Mouse (Mus musculus): ENCODE data around the gene Ccnj. TPM values are rescaled to one million over a fixed set of nuclear protein-coding genes. Genes with fewer than 3 reads are reported as not detected.
A peak's percentile ranks its signal among the peaks of the same experiment; 100 is the strongest.

Ccnj gene
- polyA plus RNA-seq, 1 experiment = 8.4 TPM

DNA sequence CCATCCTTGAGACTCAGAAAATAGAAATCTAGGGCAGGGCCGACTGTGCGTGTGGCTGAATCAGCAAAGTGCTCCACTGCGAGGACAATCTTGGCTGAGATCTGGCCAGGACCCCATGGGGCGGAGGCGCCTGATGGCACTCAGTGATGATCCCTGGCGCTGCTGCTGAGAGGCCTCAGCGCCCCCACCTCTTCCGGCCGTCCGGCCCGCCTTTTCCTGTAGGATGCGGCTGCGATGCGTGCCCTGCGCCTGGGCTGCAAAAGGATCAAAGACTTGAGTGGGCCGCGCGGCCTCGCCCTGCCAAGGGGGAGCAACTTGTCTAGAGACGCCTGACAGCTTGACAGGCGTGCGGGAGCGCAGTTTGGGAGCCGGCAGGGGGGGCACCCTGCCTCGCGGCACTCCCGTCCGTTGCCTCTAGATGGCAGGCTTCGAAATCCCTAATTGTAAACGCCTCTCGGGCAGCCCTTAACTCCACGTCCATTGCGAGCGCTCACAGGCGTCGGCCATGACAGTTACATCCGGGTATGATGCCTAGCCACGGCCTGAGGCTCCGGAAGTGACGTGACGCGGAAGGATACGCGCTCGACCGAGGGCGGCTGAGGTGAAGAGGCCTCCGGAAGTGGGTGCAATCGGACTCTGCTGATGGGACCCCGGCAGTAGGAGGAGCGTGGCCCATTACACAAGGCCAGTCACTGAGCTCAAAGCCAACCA lies 42.0 kb downstream of the Ccnj start:
- Histone ChIP-seq H3K4me3 (ENCODE audit: extremely low read depth, insufficient read depth, insufficient read length) (peak overlapping the region; percentile 44; the same call in 1 of the 2 replicates), H3K27me3 (ENCODE audit: control insufficient read depth, insufficient read depth, low read length) (no peaks in the 10 kb centered on the region), H3K27ac (ENCODE audit: insufficient read depth, low read length) (0 out of 2 replicates have a peak overlapping the region, but pooled peaks have one; percentile 34), H3K36me3 (ENCODE audit: control insufficient read depth, insufficient read depth, low read length) (no peaks in the 10 kb centered on the region), H3K4me1 (ENCODE audit: control insufficient read depth, insufficient read depth, insufficient read length) (no peaks in the 10 kb centered on the region; the same call in 1 of the 2 replicates)
- TF ChIP-seq POLR2A (IDR thresholded peaks at IDR 0.05; ENCODE audit: low read depth, low read length) (peak; percentile 17; the same call in 1 of the 2 replicates), CTCF (IDR thresholded peaks at IDR 0.05; ENCODE audit: extremely low read depth, insufficient read depth, insufficient read length, insufficient replicate concordance) (0 out of 2 replicates have a peak, but pooled peaks have one; percentile 15)
- peak; percentile 76 to 82 for DNase-seq (ENCODE audit: low read depth in 1 of 2, low spot score in 2 of 2)
- WGBS = 33% methylated on average over 51 of the region's 51 CpGs

- H3K4me3 ChIP-seq (ENCODE audit: extremely low read depth, insufficient read depth, insufficient read length) = no peak overlapping the region
- no peak overlapping the region for H3K27ac ChIP-seq (ENCODE audit: insufficient read depth, low read length)
- WGBS = 94% methylated on average over 4 of the region's 4 CpGs
- H3K27me3 ChIP-seq (ENCODE audit: control insufficient read depth, insufficient read depth, low read length) = peaks cover 2% of the 10 kb centered on the region; the same call in 1 of the 2 replicates
- TF ChIP-seq POLR2A (IDR thresholded peaks at IDR 0.05; ENCODE audit: low read depth, low read length) (no peak), CTCF (IDR thresholded peaks at IDR 0.05; ENCODE audit: extremely low read depth, insufficient read depth, insufficient read length, insufficient replicate concordance) (no peak)
- no peaks in the 10 kb centered on the region for H3K36me3 ChIP-seq (ENCODE audit: control insufficient read depth, insufficient read depth, low read length)
- no peaks in the 10 kb centered on the region for H3K4me1 ChIP-seq (ENCODE audit: control insufficient read depth, insufficient read depth, insufficient read length)
- DNase-seq (ENCODE audit: low read depth in 1 of 2, low spot score in 2 of 2) = no peak
Measured at GRCm38 (mm10) chr19:40881700-40882099, 50.6 kb downstream of the Ccnj start.

- 77% methylated on average over 1 of the region's 1 CpGs for WGBS
Measured at GRCm38 (mm10) chr19:40888887-40889286, 57.8 kb downstream of the Ccnj start.

GRCm38 (mm10) chr19:40894071-40894506 lies 63.0 kb downstream of the Ccnj start:
- Histone ChIP-seq H3K27ac (ENCODE audit: insufficient read depth, low read length) (peak overlapping the region; percentile 96), H3K4me1 (ENCODE audit: control insufficient read depth, insufficient read depth, insufficient read length) (no peaks in the 10 kb centered on the region), H3K36me3 (ENCODE audit: control insufficient read depth, insufficient read depth, low read length) (peaks cover 2% of the 10 kb centered on the region), H3K27me3 (ENCODE audit: control insufficient read depth, insufficient read depth, low read length) (no peaks in the 10 kb centered on the region), H3K4me3 (ENCODE audit: extremely low read depth, insufficient read depth, insufficient read length) (peak overlapping the region; percentile 78)
- TF ChIP-seq POLR2A (IDR thresholded peaks at IDR 0.05; ENCODE audit: low read depth, low read length) = no peak
- TF ChIP-seq CTCF (IDR thresholded peaks at IDR 0.05; ENCODE audit: extremely low read depth, insufficient read depth, insufficient read length, insufficient replicate concordance) = no peak
- 72% methylated on average over 21 of the region's 21 CpGs for WGBS
- DNase-seq (ENCODE audit: low read depth in 1 of 2, low spot score in 2 of 2) = no peak

More at GRCm38 (mm10) chr19:40888887-40889286, 57.8 kb downstream of the Ccnj start:
- no peak for TF ChIP-seq POLR2A (IDR thresholded peaks at IDR 0.05; ENCODE audit: low read depth, low read length)
- no peak for TF ChIP-seq CTCF (IDR thresholded peaks at IDR 0.05; ENCODE audit: extremely low read depth, insufficient read depth, insufficient read length, insufficient replicate concordance)
- H3K27ac ChIP-seq (ENCODE audit: insufficient read depth, low read length) = no peak overlapping the region
- H3K36me3 ChIP-seq (ENCODE audit: control insufficient read depth, insufficient read depth, low read length) = no peaks in the 10 kb centered on the region
- H3K27me3 ChIP-seq (ENCODE audit: control insufficient read depth, insufficient read depth, low read length) = no peaks in the 10 kb centered on the region
- no peak for DNase-seq (ENCODE audit: low read depth in 1 of 2, low spot score in 2 of 2)
- no peak overlapping the region for H3K4me3 ChIP-seq (ENCODE audit: extremely low read depth, insufficient read depth, insufficient read length)
- H3K4me1 ChIP-seq (ENCODE audit: control insufficient read depth, insufficient read depth, insufficient read length) = no peaks in the 10 kb centered on the region

GRCm38 (mm10) chr19:40894519-40895392 lies 63.7 kb downstream of the Ccnj start, which contains the start of gene Zfp518a:
Zfp518a (plus strand) TSS chr19:40894705.
- WGBS = under 1% methylated on average over 89 of the region's 89 CpGs
- H3K27ac ChIP-seq (ENCODE audit: insufficient read depth, low read length) = peak within 1 kb of the TSS; percentile 96
- peak; percentile 70 for TF ChIP-seq POLR2A (IDR thresholded peaks at IDR 0.05; ENCODE audit: low read depth, low read length)
- TF ChIP-seq CTCF (IDR thresholded peaks at IDR 0.05; ENCODE audit: extremely low read depth, insufficient read depth, insufficient read length, insufficient replicate concordance) = no peak
- DNase-seq (ENCODE audit: low read depth in 1 of 2, low spot score in 2 of 2) = peak; percentile 78 to 92
- H3K4me1 ChIP-seq (ENCODE audit: control insufficient read depth, insufficient read depth, insufficient read length) = no peaks in the 10 kb centered on the region
- peaks cover 3% of the 10 kb centered on the region for H3K36me3 ChIP-seq (ENCODE audit: control insufficient read depth, insufficient read depth, low read length)
- no peaks in the 10 kb centered on the region for H3K27me3 ChIP-seq (ENCODE audit: control insufficient read depth, insufficient read depth, low read length)
- H3K4me3 ChIP-seq (ENCODE audit: extremely low read depth, insufficient read depth, insufficient read length) = peak within 1 kb of the TSS; percentile 78

GRCm38 (mm10) chr19:40895393-40895703 lies 64.3 kb downstream of the Ccnj start:
- DNase-seq (ENCODE audit: low read depth in 1 of 2, low spot score in 2 of 2) = no peak
- Histone ChIP-seq H3K4me1 (ENCODE audit: control insufficient read depth, insufficient read depth, insufficient read length) (no peaks in the 10 kb centered on the region), H3K4me3 (ENCODE audit: extremely low read depth, insufficient read depth, insufficient read length) (peak overlapping the region; percentile 78), H3K27me3 (ENCODE audit: control insufficient read depth, insufficient read depth, low read length) (no peaks in the 10 kb centered on the region), H3K36me3 (ENCODE audit: control insufficient read depth, insufficient read depth, low read length) (peaks cover 3% of the 10 kb centered on the region), H3K27ac (ENCODE audit: insufficient read depth, low read length) (peak overlapping the region; percentile 96)
- no peak for TF ChIP-seq CTCF (IDR thresholded peaks at IDR 0.05; ENCODE audit: extremely low read depth, insufficient read depth, insufficient read length, insufficient replicate concordance)
- TF ChIP-seq POLR2A (IDR thresholded peaks at IDR 0.05; ENCODE audit: low read depth, low read length) = no peak
- WGBS = 6% methylated on average over 6 of the region's 6 CpGs

Other genes with a start within 250 kb of the Ccnj start
- 18.0 and 27.1 TPM in 2 replicates for gene Aldh18a1, start 242.8 kb upstream of the Ccnj start, polyA plus RNA-seq (2012; rRNA removed)
- 4.4 and 4.5 TPM in 2 replicates for gene Tctn3, start 219.0 kb upstream of the Ccnj start, polyA plus RNA-seq (2012; rRNA removed)
- 9.1 and 10.5 TPM in 2 replicates for gene Entpd1, start 218.9 kb upstream of the Ccnj start, polyA plus RNA-seq (2012; rRNA removed)
- gene Cc2d2b, start 82.5 kb upstream of the Ccnj start, polyA plus RNA-seq (2012; rRNA removed) = 0.04 TPM in 1 of 2 replicates, not detected in the other
- 0.58 and 0.69 TPM in 2 replicates for gene Zfp518a, start 63.4 kb downstream of the Ccnj start, polyA plus RNA-seq (2012; rRNA removed)
- 54.3 and 61.0 TPM in 2 replicates for gene Blnk, start 163.3 kb downstream of the Ccnj start, polyA plus RNA-seq (2012; rRNA removed)
- 0.43 and 0.89 TPM in 2 replicates for gene Dntt, start 198.0 kb downstream of the Ccnj start, polyA plus RNA-seq (2012; rRNA removed)
- gene Opalin, start 245.8 kb downstream of the Ccnj start, polyA plus RNA-seq (2012; rRNA removed) = not detected in 2 replicates

Measured in spleen, adult 2 months (tissue).